Mouse (Mus musculus): ENCODE data around the gene Hsph1.

DNA sequence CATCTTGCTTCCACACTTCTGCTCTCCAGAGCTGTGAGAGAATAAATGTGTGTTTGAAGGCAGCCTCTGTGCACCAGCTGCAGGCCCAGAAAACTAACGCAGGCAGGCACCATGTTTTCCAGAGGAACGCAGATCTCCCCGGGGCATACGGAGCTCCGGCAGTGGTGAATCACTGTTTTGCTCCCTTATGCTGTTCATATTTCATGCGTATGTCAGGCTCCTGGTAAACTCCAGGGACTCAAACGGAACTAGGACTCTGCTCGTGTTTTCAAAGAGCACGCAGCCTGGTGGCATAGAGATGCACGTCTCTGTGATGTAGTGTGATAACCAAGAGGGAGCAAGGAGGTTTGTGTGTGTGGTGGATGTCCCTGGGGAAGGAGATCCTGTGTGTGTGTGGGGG lies 23.4 kb downstream of the Hsph1 start:
- no peak for TF ChIP-seq CTCF (IDR thresholded peaks at IDR 0.05; ENCODE audit: insufficient read depth, low read depth, low read length)
- TF ChIP-seq POLR2A (IDR thresholded peaks at IDR 0.05; ENCODE audit: insufficient read depth, low read depth, low read length), result no peak

Measured in olfactory bulb, adult 2 months (tissue).